Mouse (Mus musculus) intestine, embryonic 15.5 days (tissue): ENCODE data around the gene Dgat2. TPM values are rescaled to one million over a fixed set of nuclear protein-coding genes. Genes with fewer than 3 reads are reported as not detected.

ENCODE experiments used
- ATAC-seq: fragments of 200-750 bp; cut with Nextera tagmentation; 2 replicates; pipeline ENCODE4 v1.8.0; 2017; ENCODE audit warnings: moderate TSS enrichment, moderate library complexity
- H3K27ac ChIP-seq: fragments of 300-500 bp; sonication (generic); 2 replicates; pipeline ENCODE4 v1.5.1; 2015; ENCODE audit warnings: mild to moderate bottlenecking, inconsistent platforms
- H3K27me3 ChIP-seq: fragments of 300-500 bp; sonication (generic); replicated peaks from 2 replicates; pipeline ENCODE4 v1.6.1; 2015; ENCODE audit warnings: inconsistent platforms
- H3K36me3 ChIP-seq: fragments of 300-500 bp; sonication (generic); 2 replicates; pipeline ENCODE4 v1.6.1; 2015; ENCODE audit warnings: inconsistent platforms
- H3K4me1 ChIP-seq: fragments of 300-500 bp; sonication (generic); replicated peaks from 2 replicates; pipeline ENCODE4 v1.6.1; 2015; ENCODE audit warnings: inconsistent platforms
- H3K4me2 ChIP-seq: fragments of 300-500 bp; sonication (generic); replicated peaks from 2 replicates; pipeline ENCODE4 v1.6.1; 2015; ENCODE audit warnings: mild to moderate bottlenecking, inconsistent platforms
- H3K4me3 ChIP-seq: fragments of 300-500 bp; sonication (generic); replicated peaks from 2 replicates; pipeline ENCODE4 v1.5.1; 2015; ENCODE audit warnings: inconsistent platforms
- H3K9ac ChIP-seq: fragments of 300-500 bp; sonication (generic); 2 replicates; pipeline ENCODE4 v1.6.1; 2015; ENCODE audit warnings: inconsistent platforms
- H3K9me3 ChIP-seq: fragments of 300-500 bp; sonication (generic); 2 replicates; pipeline ENCODE4 v1.6.1; 2016; ENCODE audit warnings: inconsistent platforms
- WGBS: fragments of 180-500 bp; shearing (Covaris S2); methylation state at CpG from one replicate; pipeline ENCODE4 v1.1.7; 2015; 5-methylcytosine and 5-hydroxymethylcytosine counted together
- polyA plus RNA-seq: library from polyadenylated mRNA; unstranded; fragments of >200 nt; fragmentation: Nextera tagmentation; extraction: Ambion mirVana; gene quantifications from 2 replicates; pipeline ENCODE4 v1.2.1, GENCODE M21; 2015

Dgat2 gene
- polyA plus RNA-seq, 1 experiment from 2014 or later, result 176 TPM

DNA sequence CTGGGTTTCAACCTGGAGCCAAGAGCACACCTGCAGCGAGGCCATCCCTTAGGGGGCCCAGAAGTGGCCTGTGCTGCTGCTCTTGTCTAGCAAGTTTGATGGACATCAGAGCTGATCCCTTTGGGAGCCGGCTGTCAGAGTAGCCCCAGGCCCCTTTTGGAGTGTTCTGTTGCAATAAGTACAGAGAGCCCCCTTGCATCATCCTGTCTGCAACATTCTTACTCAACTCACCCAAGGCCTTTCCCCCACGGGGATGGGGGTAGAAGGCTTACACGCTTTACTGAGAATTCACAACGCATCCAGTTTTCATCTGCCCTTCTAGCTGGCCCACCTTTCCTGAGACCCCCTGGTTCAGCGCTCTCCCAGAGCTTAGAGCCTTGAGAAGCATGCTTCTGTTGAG, 6.1 kb upstream of the Dgat2 start:
- no peaks in the 10 kb centered on the region for H3K36me3 ChIP-seq
- no peaks in the 10 kb centered on the region for H3K4me1 ChIP-seq
- no peak overlapping the region for H3K27ac ChIP-seq
- no peak overlapping the region for H3K4me2 ChIP-seq
- no peak overlapping the region for H3K4me3 ChIP-seq
- ATAC-seq, result no peak
- H3K9ac ChIP-seq, result no peak overlapping the region
- H3K27me3 ChIP-seq, result no peaks in the 10 kb centered on the region
- 83% methylated on average over 6 of the region's 6 CpGs for WGBS
- H3K9me3 ChIP-seq, result no peaks in the 10 kb centered on the region

DNA sequence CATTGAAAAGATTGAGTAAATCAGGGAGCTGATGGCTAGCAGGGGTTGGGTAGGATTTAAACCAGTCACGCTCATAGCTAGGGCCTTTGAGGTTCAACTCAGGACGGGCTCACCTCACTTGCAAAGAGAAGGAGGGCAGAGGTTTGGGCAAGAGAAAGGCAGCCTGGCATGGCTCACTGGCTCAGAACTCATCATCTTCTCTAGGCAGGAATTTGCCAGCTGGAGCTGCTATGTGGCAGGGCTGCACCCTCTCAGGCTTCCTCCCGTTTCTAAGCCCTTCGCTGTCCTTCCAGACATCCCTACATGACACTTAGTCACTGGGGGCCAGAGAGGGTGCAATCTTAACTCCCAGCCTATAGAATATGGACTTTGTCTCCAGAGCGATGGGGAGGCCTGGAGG, 4.9 kb upstream of the Dgat2 start:
- H3K27ac ChIP-seq, result no peak overlapping the region
- H3K9ac ChIP-seq, result no peak overlapping the region
- no peaks in the 10 kb centered on the region for H3K4me1 ChIP-seq
- H3K4me3 ChIP-seq, result no peak overlapping the region
- H3K9me3 ChIP-seq, result no peaks in the 10 kb centered on the region
- 78% methylated on average over 5 of the region's 5 CpGs for WGBS
- no peaks in the 10 kb centered on the region for H3K27me3 ChIP-seq
- H3K36me3 ChIP-seq, result no peaks in the 10 kb centered on the region
- H3K4me2 ChIP-seq, result no peak overlapping the region
- no peak for ATAC-seq

GRCm38 (mm10) chr7:99185405-99185804, 2.9 kb upstream of the Dgat2 start:
- Histone ChIP-seq H3K36me3 (no peaks in the 10 kb centered on the region), H3K27ac (no peak overlapping the region), H3K4me3 (no peak overlapping the region), H3K9ac (no peak overlapping the region), H3K4me2 (no peak overlapping the region), H3K9me3 (no peaks in the 10 kb centered on the region), H3K4me1 (0 out of 2 replicates have a peak, but pooled peaks cover 4% of the 10 kb centered on the region), H3K27me3 (no peaks in the 10 kb centered on the region)
- WGBS, result 91% methylated on average over 3 of the region's 3 CpGs
- ATAC-seq, result no peak

DNA sequence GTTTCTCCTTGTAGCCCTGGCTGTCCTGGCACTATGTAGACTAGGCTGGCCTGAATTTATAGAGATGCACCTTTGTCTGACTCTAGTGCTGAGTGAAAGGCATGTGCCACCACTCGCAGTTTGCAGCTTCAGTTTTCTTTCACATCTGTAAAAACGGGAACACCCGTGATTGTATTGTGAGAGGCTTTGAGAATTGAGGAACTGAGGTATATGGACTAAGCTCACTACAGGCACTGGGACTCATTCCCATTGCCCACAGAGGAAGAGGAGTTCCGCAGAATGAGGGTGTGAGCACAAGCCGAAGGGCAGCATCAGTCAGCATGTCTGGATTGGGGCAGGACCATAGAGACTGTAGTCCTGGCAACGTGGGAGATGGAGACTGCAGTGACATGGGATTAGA, 1.2 kb upstream of the Dgat2 start:
- no peaks in the 10 kb centered on the region for H3K9me3 ChIP-seq
- ATAC-seq, result no peak
- H3K27me3 ChIP-seq, result no peaks in the 10 kb centered on the region
- H3K9ac ChIP-seq, result no peak overlapping the region
- H3K4me2 ChIP-seq, result peak overlapping the region; percentile 94; the same call in 1 of the 2 replicates
- no peaks in the 10 kb centered on the region for H3K36me3 ChIP-seq
- no peak overlapping the region for H3K27ac ChIP-seq
- no peak overlapping the region for H3K4me3 ChIP-seq
- 76% methylated on average over 6 of the region's 6 CpGs for WGBS
- H3K4me1 ChIP-seq, result 0 out of 2 replicates have a peak, but pooled peaks cover 6% of the 10 kb centered on the region

DNA sequence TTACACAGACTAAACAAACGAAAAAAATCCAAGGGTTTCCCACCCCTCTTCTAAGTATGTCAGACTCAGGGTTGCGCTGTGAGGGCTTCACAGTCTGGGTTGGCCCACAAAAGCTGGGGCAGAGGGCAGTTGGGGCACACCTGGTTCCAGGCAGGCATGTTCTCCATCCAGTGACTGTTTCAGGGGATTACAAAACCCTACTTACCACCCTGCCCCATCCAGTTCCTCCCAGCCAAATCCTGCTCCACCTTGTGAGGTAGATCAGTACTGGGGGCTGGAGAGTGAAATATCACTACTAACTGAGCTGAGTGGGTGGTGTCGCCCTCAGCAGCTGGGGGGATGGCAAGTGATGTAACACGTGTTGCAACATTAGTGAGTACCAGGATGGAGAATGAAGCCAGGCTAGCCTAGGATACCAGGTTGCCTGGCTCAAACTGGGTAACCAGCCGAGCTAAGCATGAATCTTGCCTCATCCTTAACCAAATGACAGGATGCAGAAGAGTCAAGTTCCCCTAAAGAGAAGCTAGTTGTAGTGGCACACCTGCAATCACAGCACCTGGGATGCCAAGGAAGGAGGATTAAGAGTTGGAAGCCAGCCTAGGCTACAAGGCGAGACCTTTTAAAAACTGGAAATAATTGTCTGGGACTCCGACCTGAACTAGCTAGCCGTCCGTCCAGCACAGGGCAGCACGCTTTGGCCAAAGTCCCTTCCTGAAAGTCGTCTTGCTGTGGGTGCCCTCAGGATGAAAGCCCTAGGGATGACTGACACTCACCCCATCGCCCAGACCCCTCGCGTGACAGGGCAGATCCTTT, 694 bp downstream of the Dgat2 start:
- ATAC-seq, result peak; percentile 46
- 19% methylated on average over 14 of the region's 14 CpGs for WGBS
- H3K9ac ChIP-seq, result peak overlapping the region; percentile 91
- no peaks in the 10 kb centered on the region for H3K9me3 ChIP-seq
- H3K4me1 ChIP-seq, result 0 out of 2 replicates have a peak, but pooled peaks cover 6% of the 10 kb centered on the region
- H3K36me3 ChIP-seq, result no peaks in the 10 kb centered on the region
- no peaks in the 10 kb centered on the region for H3K27me3 ChIP-seq
- peak overlapping the region; percentile 85 for H3K4me3 ChIP-seq
- peak overlapping the region; percentile 94 for H3K4me2 ChIP-seq
- H3K27ac ChIP-seq, result peak overlapping the region; percentile 81; the same call in 1 of the 2 replicates

DNA sequence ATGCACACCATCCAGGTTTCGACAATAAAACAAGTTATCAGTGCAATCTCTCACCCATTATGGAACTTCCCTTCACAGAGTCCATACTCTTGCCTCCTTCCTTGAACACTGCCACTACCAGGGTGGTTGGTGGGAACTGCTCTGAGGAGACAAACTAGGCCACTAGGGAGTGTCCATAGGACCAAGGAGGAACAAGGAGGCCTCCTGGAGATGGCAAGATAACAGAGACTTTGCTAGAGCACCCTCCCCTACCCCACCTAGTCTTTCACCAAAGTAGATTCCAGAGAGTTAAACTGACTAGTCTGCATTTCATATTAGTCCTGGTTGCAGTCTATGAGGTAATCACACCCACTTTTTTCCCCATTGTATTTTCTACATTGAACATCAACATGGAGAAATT, 2.4 kb downstream of the Dgat2 start:
- ATAC-seq, result no peak
- Histone ChIP-seq H3K4me2 (peak overlapping the region; percentile 94), H3K4me1 (peaks cover 16% of the 10 kb centered on the region; the same call in 1 of the 2 replicates), H3K27me3 (no peaks in the 10 kb centered on the region), H3K36me3 (no peaks in the 10 kb centered on the region), H3K9ac (no peak overlapping the region), H3K27ac (no peak overlapping the region), H3K9me3 (no peaks in the 10 kb centered on the region), H3K4me3 (peak overlapping the region; percentile 9; the same call in 1 of the 2 replicates)
- 77% methylated on average over 1 of the region's 1 CpGs for WGBS

- no peak for ATAC-seq
- no peaks in the 10 kb centered on the region for H3K36me3 ChIP-seq
- H3K4me2 ChIP-seq, result 0 out of 2 replicates have a peak overlapping the region, but pooled peaks have one; percentile 94
- no peak overlapping the region; the same call in 1 of the 2 replicates for H3K9ac ChIP-seq
- H3K27ac ChIP-seq, result no peak overlapping the region
- H3K4me1 ChIP-seq, result peaks cover 16% of the 10 kb centered on the region; the same call in 1 of the 2 replicates
- no peaks in the 10 kb centered on the region for H3K27me3 ChIP-seq
- WGBS, result 89% methylated on average over 9 of the region's 9 CpGs
- no peak overlapping the region for H3K4me3 ChIP-seq
- no peaks in the 10 kb centered on the region for H3K9me3 ChIP-seq
These were observed 3.2 kb downstream of the Dgat2 start for GRCm38 (mm10) chr7:99179271-99179670.

GRCm38 (mm10) chr7:99177386-99177785, 5.1 kb downstream of the Dgat2 start:
- H3K4me1 ChIP-seq, result peaks cover 24% of the 10 kb centered on the region
- no peak overlapping the region for H3K27ac ChIP-seq
- H3K27me3 ChIP-seq, result no peaks in the 10 kb centered on the region
- H3K36me3 ChIP-seq, result no peaks in the 10 kb centered on the region
- no peak overlapping the region for H3K4me2 ChIP-seq
- H3K4me3 ChIP-seq, result no peak overlapping the region
- WGBS, result 80% methylated on average over 5 of the region's 5 CpGs
- no peaks in the 10 kb centered on the region for H3K9me3 ChIP-seq
- no peak for ATAC-seq
- H3K9ac ChIP-seq, result no peak overlapping the region

GRCm38 (mm10) chr7:99175666-99176065, 6.9 kb downstream of the Dgat2 start:
- 88% methylated on average over 9 of the region's 9 CpGs for WGBS
- H3K36me3 ChIP-seq, result no peaks in the 10 kb centered on the region
- no peak for ATAC-seq
- H3K9me3 ChIP-seq, result no peaks in the 10 kb centered on the region
- H3K4me2 ChIP-seq, result no peak overlapping the region
- H3K4me3 ChIP-seq, result no peak overlapping the region
- H3K27me3 ChIP-seq, result no peaks in the 10 kb centered on the region
- H3K27ac ChIP-seq, result peak overlapping the region; percentile 56; the same call in 1 of the 2 replicates
- no peak overlapping the region for H3K9ac ChIP-seq
- peaks cover 25% of the 10 kb centered on the region for H3K4me1 ChIP-seq

DNA sequence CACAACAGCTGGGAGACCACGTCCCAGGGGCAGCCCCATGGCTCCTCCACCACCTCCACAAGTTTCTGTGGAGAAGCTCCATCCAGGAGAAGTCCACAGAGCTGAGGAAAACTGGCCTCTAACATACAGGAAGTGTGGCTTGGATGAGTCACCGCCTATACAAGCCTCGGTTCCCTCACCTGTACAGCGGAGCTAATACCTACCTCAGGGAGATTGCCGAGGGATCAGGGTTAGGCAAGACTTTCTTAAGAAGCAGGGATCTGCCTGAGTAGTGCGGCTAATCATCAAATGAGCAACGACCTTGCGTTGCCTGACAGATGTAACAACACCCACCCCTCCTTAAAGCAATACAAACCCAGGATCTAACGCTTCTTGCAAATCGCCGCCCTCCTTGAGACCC, 7.4 kb downstream of the Dgat2 start:
- ATAC-seq, result peak; percentile 71
- Histone ChIP-seq H3K27ac (peak overlapping the region; percentile 56; the same call in 1 of the 2 replicates), H3K4me2 (no peak overlapping the region), H3K9ac (no peak overlapping the region), H3K9me3 (no peaks in the 10 kb centered on the region), H3K27me3 (no peaks in the 10 kb centered on the region), H3K4me1 (peaks cover 25% of the 10 kb centered on the region), H3K4me3 (no peak overlapping the region), H3K36me3 (no peaks in the 10 kb centered on the region)
- WGBS, result 65% methylated on average over 11 of the region's 11 CpGs

DNA sequence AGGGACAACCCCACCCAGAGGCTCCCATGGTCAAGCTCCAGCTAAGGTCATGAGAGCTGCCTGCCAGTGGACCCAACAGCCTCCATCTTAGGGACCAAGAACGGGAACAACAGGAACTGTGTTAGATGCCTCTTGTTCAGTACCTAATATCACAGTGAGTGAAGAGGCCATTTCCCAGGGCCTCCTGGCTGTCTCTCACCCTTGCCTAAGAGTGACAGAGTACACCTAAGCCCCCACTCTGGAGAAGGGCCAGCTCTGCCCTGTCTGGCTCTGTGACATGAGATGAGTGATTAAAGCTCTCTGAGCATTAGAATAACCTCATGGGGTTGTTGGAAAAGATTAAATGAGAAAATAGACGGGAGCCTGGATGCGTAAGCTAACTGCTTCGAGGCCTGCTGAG, 8.5 kb downstream of the Dgat2 start:
- ATAC-seq, result no peak
- Histone ChIP-seq H3K9me3 (no peaks in the 10 kb centered on the region), H3K4me1 (peaks cover 23% of the 10 kb centered on the region), H3K27ac (no peak overlapping the region), H3K9ac (no peak overlapping the region), H3K36me3 (no peaks in the 10 kb centered on the region), H3K4me2 (no peak overlapping the region), H3K4me3 (no peak overlapping the region), H3K27me3 (no peaks in the 10 kb centered on the region)
- 79% methylated on average over 4 of the region's 4 CpGs for WGBS

DNA sequence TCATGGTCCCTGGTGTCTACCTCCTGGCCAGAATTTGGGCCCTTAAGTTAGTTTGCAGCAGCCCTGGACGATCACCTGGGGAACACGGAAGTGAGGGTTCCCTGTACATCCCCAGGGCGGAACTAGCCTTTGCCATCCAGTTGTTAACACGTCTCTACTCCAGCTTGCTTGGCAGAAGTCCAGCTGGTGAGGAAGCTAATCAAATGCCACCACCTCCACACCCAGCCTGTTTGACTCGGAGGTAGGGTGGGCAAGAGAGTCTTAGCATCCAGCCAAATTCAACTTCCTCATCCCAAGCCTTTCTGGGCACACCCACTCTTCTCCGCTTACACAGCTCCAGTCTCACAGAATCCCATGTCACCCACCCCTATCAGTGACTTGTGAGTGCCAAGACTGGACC, 9.6 kb downstream of the Dgat2 start:
- Histone ChIP-seq H3K27me3 (no peaks in the 10 kb centered on the region), H3K4me2 (no peak overlapping the region), H3K36me3 (no peaks in the 10 kb centered on the region), H3K4me1 (peaks cover 27% of the 10 kb centered on the region), H3K9ac (no peak overlapping the region), H3K4me3 (no peak overlapping the region), H3K9me3 (no peaks in the 10 kb centered on the region), H3K27ac (no peak overlapping the region)
- WGBS, result 70% methylated on average over 6 of the region's 6 CpGs
- no peak for ATAC-seq
